Mouse (Mus musculus) midbrain, postnatal 0 days (tissue): Measurements from ENCODE around the gene Gltpd2. TPM values are rescaled to one million over a fixed set of nuclear protein-coding genes. Genes with fewer than 3 reads are reported as not detected.
A peak's percentile ranks its signal among the peaks of the same experiment; 100 is the strongest.

Experiments
- ATAC-seq: fragments of 200-750 bp; cut with Nextera tagmentation; 2 replicates; pipeline ENCODE4 v1.8.0; 2017; ENCODE audit warnings: moderate number of reproducible peaks, mild to moderate bottlenecking, moderate TSS enrichment, moderate library complexity; ENCODE audit not compliant: low FRiP score
- DNase-seq: peaks from one replicate; pipeline ENCODE4 v3.0.0-alpha.2; 2015; ENCODE audit warnings: low spot score
- H3K27ac ChIP-seq: fragments of 300-500 bp; sonication (generic); 2 replicates; pipeline ENCODE4 v1.5.1; 2014; ENCODE audit warnings: low read depth, mild to moderate bottlenecking, low read length, mixed read lengths
- H3K27me3 ChIP-seq: fragments of 300-500 bp; sonication (generic); 2 replicates; pipeline ENCODE4 v1.6.1; 2014; ENCODE audit warnings: low read length, control low read depth, mixed read lengths; ENCODE audit not compliant: insufficient read depth
- H3K36me3 ChIP-seq: fragments of 300-500 bp; sonication (generic); 2 replicates; pipeline ENCODE4 v1.6.1; 2014; ENCODE audit warnings: low read length, control low read depth, mixed read lengths; ENCODE audit not compliant: insufficient read depth
- H3K4me1 ChIP-seq: fragments of 300-500 bp; sonication (generic); 2 replicates; pipeline ENCODE4 v1.6.1; 2014; ENCODE audit warnings: mild to moderate bottlenecking, control low read depth, antibody characterized with exemption, low read length, mixed read lengths; ENCODE audit not compliant: insufficient read depth
- H3K4me2 ChIP-seq: fragments of 300-500 bp; sonication (generic); 2 replicates; pipeline ENCODE4 v1.6.1; 2014; ENCODE audit warnings: low read depth, mild to moderate bottlenecking, low read length, mixed read lengths; ENCODE audit not compliant: poor library complexity, severe bottlenecking
- H3K4me3 ChIP-seq: fragments of 300-500 bp; sonication (generic); 2 replicates; pipeline ENCODE4 v1.5.1; 2014; ENCODE audit warnings: low read depth, mild to moderate bottlenecking, low read length, moderate library complexity
- H3K9ac ChIP-seq: fragments of 300-500 bp; sonication (generic); replicated peaks from 2 replicates; pipeline ENCODE4 v1.6.1; 2014; ENCODE audit warnings: mild to moderate bottlenecking, low read length, moderate library complexity, mixed read lengths; ENCODE audit not compliant: poor library complexity, severe bottlenecking
- H3K9me3 ChIP-seq: fragments of 300-500 bp; sonication (generic); 2 replicates; pipeline ENCODE4 v1.6.1; 2016; ENCODE audit warnings: low read length, control low read depth
- CTCF ChIP-seq: IDR thresholded peaks from 2 replicates; pipeline ENCODE4 v1.5.1; 2016; ENCODE audit warnings: antibody characterized with exemption, mild to moderate bottlenecking
- WGBS: fragments of 180-500 bp; shearing (Covaris S2); extraction: QIAGEN DNeasy Blood & Tissue Kit; methylation state at CpG from one replicate; pipeline ENCODE4 v1.1.7; 2014; 5-methylcytosine and 5-hydroxymethylcytosine counted together
- polyA plus RNA-seq: library from polyadenylated mRNA; unstranded; fragments of >200 nt; fragmentation: Nextera tagmentation; extraction: Ambion mirVana; gene quantifications from 2 replicates; pipeline ENCODE4 v1.2.1, GENCODE M21; 2015
- total RNA-seq: library from RNA; depleted of rRNA; stranded (reverse); fragments of >200 nt; gene quantifications from 2 replicates; pipeline ENCODE4 v1.2.3, GENCODE M21; 2014

Gene Gltpd2
- total and polyA plus RNA-seq, 2 experiments from 2014 or later = 0.21 TPM; not detected in 1

DNA sequence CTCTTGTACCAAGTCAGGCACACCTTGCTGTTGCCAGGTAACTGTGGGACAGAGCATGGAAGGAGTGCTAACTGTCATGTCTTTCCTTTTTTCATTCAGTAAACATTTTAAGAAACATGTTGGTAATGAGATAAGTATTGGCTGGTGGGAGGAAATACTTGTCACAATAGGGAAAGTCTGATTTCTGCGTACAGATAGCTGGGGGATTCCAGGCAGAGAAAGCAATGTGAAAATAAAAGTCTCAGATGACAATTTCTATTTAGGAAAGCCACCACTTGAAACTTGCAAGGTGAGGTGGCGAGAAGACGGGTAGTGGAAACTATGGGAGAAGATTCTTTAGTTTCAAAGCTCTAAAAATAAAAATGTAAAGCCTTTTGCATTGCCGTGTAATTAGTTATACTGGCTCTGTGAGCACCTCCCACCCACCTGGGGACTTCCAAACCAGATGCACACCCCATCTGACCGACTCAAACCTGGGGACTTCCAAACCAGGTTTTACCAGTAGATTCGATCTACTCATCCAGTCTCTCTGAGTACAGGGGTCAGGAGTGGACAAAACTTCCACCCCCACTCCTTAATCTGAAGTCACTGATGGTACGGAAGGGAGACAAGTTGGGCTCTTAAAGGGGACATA, 6.2 kb upstream of the Gltpd2 start:
- no peak overlapping the region for H3K4me2 ChIP-seq
- DNase-seq (no peak), ATAC-seq (no peak)
- no peaks in the 10 kb centered on the region for H3K9me3 ChIP-seq
- H3K27ac ChIP-seq = no peak overlapping the region
- WGBS = 78% methylated on average over 7 of the region's 7 CpGs
- H3K27me3 ChIP-seq = no peaks in the 10 kb centered on the region
- H3K36me3 ChIP-seq = no peaks in the 10 kb centered on the region
- no peak overlapping the region for H3K4me3 ChIP-seq
- H3K4me1 ChIP-seq = no peaks in the 10 kb centered on the region; the same call in 1 of the 2 replicates
- no peak overlapping the region for H3K9ac ChIP-seq
- TF ChIP-seq CTCF = no peak

- ATAC-seq (no peak), DNase-seq (no peak)
- no peak overlapping the region for H3K27ac ChIP-seq
- WGBS = 56% methylated on average over 11 of the region's 11 CpGs
- H3K9ac ChIP-seq = no peak overlapping the region
- TF ChIP-seq CTCF = no peak
- H3K27me3 ChIP-seq = no peaks in the 10 kb centered on the region
- H3K36me3 ChIP-seq = no peaks in the 10 kb centered on the region
- H3K4me2 ChIP-seq = no peak overlapping the region
- H3K4me3 ChIP-seq = no peak overlapping the region
- H3K9me3 ChIP-seq = no peaks in the 10 kb centered on the region
- H3K4me1 ChIP-seq = no peaks in the 10 kb centered on the region; the same call in 1 of the 2 replicates
Measured at GRCm38 (mm10) chr11:70513520-70513919, 5.5 kb upstream of the Gltpd2 start.

DNA sequence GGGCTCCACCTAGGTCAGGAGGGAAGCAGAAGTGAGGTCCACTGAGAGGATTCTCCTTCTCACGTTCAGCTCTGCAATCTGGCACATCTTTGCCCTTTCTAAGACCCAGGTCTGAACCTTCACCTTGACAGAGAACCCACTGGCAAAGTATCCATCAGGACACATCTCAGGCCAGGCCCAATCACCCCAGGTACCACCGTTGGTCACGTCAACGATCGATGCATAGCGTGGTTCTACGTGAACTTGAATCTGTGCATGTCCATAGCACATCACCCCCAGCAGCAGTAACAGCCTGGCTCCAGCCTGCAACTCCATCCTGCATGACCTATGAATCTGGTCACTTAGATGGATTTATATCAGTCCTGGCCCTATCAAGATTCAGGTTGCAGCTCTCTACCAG, 4.7 kb upstream of the Gltpd2 start, which contains the start of gene Vmo1:
Gene Vmo1, minus strand, starts transcription at position 329 of the 400 bp plus-strand sequence.
- WGBS = 93% methylated on average over 7 of the region's 7 CpGs
- no peak for TF ChIP-seq CTCF

GRCm38 (mm10) chr11:70516352-70516751, 2.6 kb upstream of the Gltpd2 start:
- Histone ChIP-seq H3K36me3 (no peaks in the 10 kb centered on the region), H3K4me3 (no peak overlapping the region), H3K27ac (no peak overlapping the region), H3K27me3 (no peaks in the 10 kb centered on the region), H3K9ac (no peak overlapping the region), H3K9me3 (no peaks in the 10 kb centered on the region), H3K4me1 (no peaks in the 10 kb centered on the region), H3K4me2 (no peak overlapping the region)
- TF ChIP-seq CTCF = peak; percentile 85
- 24% methylated on average over 2 of the region's 2 CpGs for WGBS
- DNase-seq (peak; percentile 66), ATAC-seq (no peak)

More for the DNA sequence above, 4.7 kb upstream of the Gltpd2 start, which contains the start of gene Vmo1:
- Histone ChIP-seq H3K9me3 (no peaks in the 10 kb centered on the region), H3K4me3 (no peak within 1 kb of the TSS), H3K36me3 (no peaks in the 10 kb centered on the region), H3K9ac (no peak within 1 kb of the TSS), H3K4me2 (no peak within 1 kb of the TSS), H3K4me1 (no peaks in the 10 kb centered on the region; the same call in 1 of the 2 replicates), H3K27ac (no peak within 1 kb of the TSS), H3K27me3 (no peaks in the 10 kb centered on the region)
- DNase-seq (no peak), ATAC-seq (no peak)

- no peak overlapping the region for H3K4me3 ChIP-seq
- WGBS = 68% methylated on average over 1 of the region's 1 CpGs
- H3K36me3 ChIP-seq = no peaks in the 10 kb centered on the region
- no peaks in the 10 kb centered on the region for H3K4me1 ChIP-seq
- no peak for ATAC-seq
- no peak overlapping the region for H3K4me2 ChIP-seq
- no peak for DNase-seq
- TF ChIP-seq CTCF = no peak
- no peak overlapping the region for H3K27ac ChIP-seq
- H3K9ac ChIP-seq = no peak overlapping the region
- no peaks in the 10 kb centered on the region for H3K9me3 ChIP-seq
- H3K27me3 ChIP-seq = no peaks in the 10 kb centered on the region
Measured at GRCm38 (mm10) chr11:70518436-70518835, 560 bp upstream of the Gltpd2 start.

- 0 out of 2 replicates have a peak, but pooled peaks have one; percentile 65 for ATAC-seq
- Histone ChIP-seq H3K9me3 (no peaks in the 10 kb centered on the region), H3K4me2 (peak overlapping the region; percentile 47), H3K9ac (peak overlapping the region; percentile 36; the same call in 1 of the 2 replicates), H3K27ac (peak overlapping the region; percentile 68), H3K4me3 (peak overlapping the region; percentile 20; the same call in 1 of the 2 replicates), H3K36me3 (no peaks in the 10 kb centered on the region), H3K4me1 (no peaks in the 10 kb centered on the region), H3K27me3 (no peaks in the 10 kb centered on the region)
- WGBS = 8% methylated on average over 41 of the region's 41 CpGs
- TF ChIP-seq CTCF = peak; percentile 40; the same call in 1 of the 2 replicates
- peak; percentile 37 for DNase-seq
Measured at GRCm38 (mm10) chr11:70520178-70520769, 1.3 kb downstream of the Gltpd2 start.
